Mouse (Mus musculus) MEL (cell line): Measurements from ENCODE around the gene Pla1a. TPM values are rescaled to one million over a fixed set of nuclear protein-coding genes. Genes with fewer than 3 reads are reported as not detected.

ENCODE experiments used
- DNase-seq: peaks from one replicate; pipeline ENCODE4 v3.0.0; 2011; ENCODE audit warnings: low read depth, low spot score
- H3K27ac ChIP-seq: 2 replicates; pipeline ENCODE4 v1.5.1; 2012; ENCODE audit warnings: low read depth, mild to moderate bottlenecking, control low read depth, low read length, moderate library complexity; ENCODE audit not compliant: control insufficient read depth
- H3K27me3 ChIP-seq, 2 experiments: fragments of 150-350 bp in 1 of 2; sonication (generic) in 1 of 2; 2 replicates each; pipeline ENCODE4 v1.6.1; 2012; ENCODE audit warnings: low read length in 2 of 2, mild to moderate bottlenecking in 2 of 2, improper control_type of control experiment in 1 of 2, moderate library complexity in 1 of 2; ENCODE audit not compliant: insufficient read depth in 2 of 2, control insufficient read depth in 1 of 2
- H3K36me3 ChIP-seq, 2 experiments: 2 replicates each; pipeline ENCODE4 v1.6.1; 2012 to 2014; ENCODE audit warnings: low read length in 2 of 2, improper control_type of control experiment in 1 of 2, inconsistent platforms in 1 of 2, mild to moderate bottlenecking in 1 of 2; ENCODE audit not compliant: insufficient read depth in 2 of 2, control insufficient read depth in 1 of 2
- H3K4me1 ChIP-seq, 2 experiments: fragments of 150-350 bp in 1 of 2; sonication (generic) in 1 of 2; 2 replicates each; pipeline ENCODE4 v1.6.1; 2012; ENCODE audit warnings: low read length in 2 of 2, improper control_type of control experiment in 1 of 2, mild to moderate bottlenecking in 1 of 2; ENCODE audit not compliant: insufficient read depth in 2 of 2, control insufficient read depth in 1 of 2
- H3K4me3 ChIP-seq, 2 experiments: fragments of 150-350 bp in 1 of 2; sonication (generic) in 1 of 2; 2 replicates each; pipeline ENCODE4 v1.5.1; 2012; ENCODE audit warnings: low read depth in 2 of 2, low read length in 2 of 2, mild to moderate bottlenecking in 2 of 2, moderate library complexity in 2 of 2, control low read depth in 1 of 2, improper control_type of control experiment in 1 of 2; ENCODE audit not compliant: control insufficient read depth in 1 of 2, insufficient read depth in 1 of 2
- H3K79me2 ChIP-seq: 2 replicates; pipeline ENCODE4 v1.6.1; 2012; ENCODE audit warnings: mild to moderate bottlenecking, low read length, moderate library complexity; ENCODE audit not compliant: control insufficient read depth, poor library complexity, insufficient read depth
- H3K9ac ChIP-seq: 2 replicates; pipeline ENCODE4 v1.6.1; 2012; ENCODE audit warnings: low read depth, mild to moderate bottlenecking, control low read depth, low read length, moderate library complexity; ENCODE audit not compliant: control insufficient read depth, poor library complexity, severe bottlenecking
- H3K9me3 ChIP-seq: fragments of 150-350 bp; sonication (generic); replicated peaks from 2 replicates; pipeline ENCODE4 v1.6.1; 2012; ENCODE audit warnings: mild to moderate bottlenecking, low read length, improper control_type of control experiment, moderate library complexity; ENCODE audit not compliant: insufficient read depth
- CHD2 ChIP-seq: IDR thresholded peaks from 2 replicates; pipeline ENCODE4 v1.6.1; 2011; ENCODE audit warnings: low read length, improper control_type of control experiment
- CTCF ChIP-seq, 3 experiments: IDR thresholded peaks in 2 of 3; conservative IDR thresholded peaks in 1 of 3; 2 replicates each; pipeline ENCODE4 v1.5.1; 2011 to 2012; ENCODE audit warnings: low read length in 3 of 3, low read depth in 2 of 3, mild to moderate bottlenecking in 2 of 3, improper control_type of control experiment in 1 of 3, inconsistent platforms in 1 of 3, mixed read lengths in 1 of 3, moderate library complexity in 1 of 3; ENCODE audit not compliant: control insufficient read depth in 1 of 3, insufficient read depth in 1 of 3, poor library complexity in 1 of 3, severe bottlenecking in 1 of 3
- E2F4 ChIP-seq: IDR thresholded peaks from 2 replicates; pipeline ENCODE4 v1.6.1; 2011; ENCODE audit warnings: low read depth, low read length, improper control_type of control experiment, borderline replicate concordance
- ETS1 ChIP-seq: IDR thresholded peaks from 2 replicates; pipeline ENCODE4 v1.6.1; 2012; ENCODE audit warnings: low read depth, mild to moderate bottlenecking, inconsistent platforms, low read length, improper control_type of control experiment, moderate library complexity
- GABPA ChIP-seq: IDR thresholded peaks from 2 replicates; pipeline ENCODE4 v1.6.1; 2012; ENCODE audit warnings: low read depth, mild to moderate bottlenecking, inconsistent platforms, low read length, improper control_type of control experiment, moderate library complexity
- HCFC1 ChIP-seq: IDR thresholded peaks from 2 replicates; pipeline ENCODE4 v1.6.1; 2012; ENCODE audit warnings: low read depth, mild to moderate bottlenecking, inconsistent platforms, low read length, improper control_type of control experiment, moderate library complexity
- JUND ChIP-seq: IDR thresholded peaks from 2 replicates; pipeline ENCODE4 v1.6.1; 2011; ENCODE audit warnings: low read depth, mild to moderate bottlenecking, improper control_type of control experiment, low read length
- KAT2A ChIP-seq: conservative IDR thresholded peaks from 2 replicates; pipeline ENCODE4 v1.6.1; 2012; ENCODE audit warnings: low read depth, low read length, improper control_type of control experiment, inconsistent platforms
- MAX ChIP-seq: IDR thresholded peaks from 2 replicates; pipeline ENCODE4 v1.6.1; 2011; ENCODE audit warnings: low read length, improper control_type of control experiment
- MAZ ChIP-seq: IDR thresholded peaks from 2 replicates; pipeline ENCODE4 v1.6.1; 2012; ENCODE audit warnings: low read depth, mild to moderate bottlenecking, inconsistent platforms, low read length, improper control_type of control experiment
- MYB ChIP-seq: IDR thresholded peaks from 2 replicates; pipeline ENCODE4 v1.6.1; 2011; ENCODE audit warnings: mild to moderate bottlenecking, low read depth, low read length, improper control_type of control experiment
- NRF1 ChIP-seq: IDR thresholded peaks from 2 replicates; pipeline ENCODE4 v1.6.1; 2014; ENCODE audit warnings: low read depth, mild to moderate bottlenecking, inconsistent platforms, low read length, improper control_type of control experiment, moderate library complexity; ENCODE audit not compliant: poor library complexity, insufficient read depth, severe bottlenecking
- POLR2A ChIP-seq, 2 experiments: IDR thresholded peaks; 2 replicates each; pipeline ENCODE4 v1.6.1; 2011 to 2012; ENCODE audit warnings: low read length in 2 of 2, mild to moderate bottlenecking in 2 of 2, control low read depth in 1 of 2, improper control_type of control experiment in 1 of 2, low read depth in 1 of 2, moderate library complexity in 1 of 2; ENCODE audit not compliant: control insufficient read depth in 1 of 2, insufficient read depth in 1 of 2, poor library complexity in 1 of 2
- POLR2AphosphoS2 ChIP-seq: IDR thresholded peaks from 2 replicates; pipeline ENCODE4 v1.6.1; 2011; ENCODE audit warnings: low read length, improper control_type of control experiment
- SIN3A ChIP-seq: IDR thresholded peaks from 2 replicates; pipeline ENCODE4 v1.6.1; 2012; ENCODE audit warnings: low read length, improper control_type of control experiment, inconsistent platforms
- SMC3 ChIP-seq: IDR thresholded peaks from 2 replicates; pipeline ENCODE4 v1.6.1; 2011; ENCODE audit warnings: low read depth, low read length, improper control_type of control experiment
- TAL1 ChIP-seq: IDR thresholded peaks from 2 replicates; pipeline ENCODE4 v1.6.1; 2012; ENCODE audit warnings: mild to moderate bottlenecking, inconsistent platforms, low read length, moderate library complexity, mixed read lengths
- TCF12 ChIP-seq: IDR thresholded peaks from 2 replicates; pipeline ENCODE4 v1.6.1; 2014; ENCODE audit warnings: low read depth, mild to moderate bottlenecking, inconsistent platforms, low read length, improper control_type of control experiment, moderate library complexity
- ZKSCAN1 ChIP-seq: IDR thresholded peaks from 2 replicates; pipeline ENCODE4 v1.6.1; 2012; ENCODE audit warnings: low read depth, mild to moderate bottlenecking, inconsistent platforms, low read length, improper control_type of control experiment, moderate library complexity
- ZMIZ1 ChIP-seq: IDR thresholded peaks from 2 replicates; pipeline ENCODE4 v1.6.1; 2012; ENCODE audit warnings: low read depth, mild to moderate bottlenecking, inconsistent platforms, low read length, improper control_type of control experiment, moderate library complexity
- polyA plus RNA-seq, 2 experiments: library from polyadenylated mRNA; stranded (reverse) in 1 of 2; unstranded in 1 of 2; fragments of >175 nt in 1 of 2; fragments of >200 nt in 1 of 2; gene quantifications; 2 replicates each; pipeline versions ENCODE4 v1.2.1 to v1.2.4; 2012; ENCODE audit warnings: low replicate concordance in 2 of 2, low read depth in 1 of 2; ENCODE audit not compliant: insufficient read length in 2 of 2, insufficient read depth in 1 of 2, missing spikeins in 1 of 2
- total RNA-seq: library from RNA; depleted of rRNA; stranded (reverse); fragments of 300-350 nt; gene quantifications from 2 replicates; pipeline ENCODE4 v1.2.3, GENCODE M21; 2012

Gene Pla1a
- total and polyA plus RNA-seq, 3 experiments: 0.04 TPM; not detected in 2

DNA sequence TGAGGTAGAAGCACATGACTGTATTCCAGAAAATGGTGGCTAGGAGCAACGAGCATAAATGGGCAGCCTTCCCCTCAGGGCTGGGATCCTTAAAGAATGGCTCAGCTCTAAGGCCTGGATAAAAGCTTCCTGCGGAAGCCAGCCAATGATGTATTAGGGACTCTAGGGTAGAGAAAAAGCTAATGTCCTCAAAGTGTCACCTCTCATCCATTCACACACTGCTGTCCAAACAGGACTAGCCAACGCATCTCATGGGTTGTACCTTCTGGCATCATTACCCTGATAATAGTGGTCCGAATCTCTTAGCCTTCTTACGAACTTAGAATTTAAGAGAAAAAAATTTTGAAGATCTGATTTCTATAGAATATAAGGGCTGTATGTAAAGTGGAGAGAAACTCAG, 30.4 kb upstream of the Pla1a start:
- no peaks in the 10 kb centered on the region for H3K36me3 ChIP-seq
- no peak overlapping the region for H3K27ac ChIP-seq
- H3K9me3 ChIP-seq: no peaks in the 10 kb centered on the region
- peaks cover 0 to 5% of the 10 kb centered on the region in 2 experiments; a peak in 1 of 4 replicates for H3K4me1 ChIP-seq
- no peak for TF ChIP-seq KAT2A
- no peak for TF ChIP-seq TCF12
- no peak for TF ChIP-seq SIN3A
- TF ChIP-seq NRF1: no peak
- TF ChIP-seq E2F4: no peak
- no peak for TF ChIP-seq JUND
- TF ChIP-seq MAZ: no peak
- TF ChIP-seq CTCF (IDR thresholded peaks at IDR 0.05 in 2 of 3, conservative IDR thresholded peaks at IDR 0.05 in 1 of 3; ENCODE audit: control insufficient read depth in 1 of 3, insufficient read depth in 1 of 3, low read depth in 2 of 3, low read length in 3 of 3, poor library complexity in 1 of 3, severe bottlenecking in 1 of 3): no peak
- TF ChIP-seq MAX: no peak
- no peak for TF ChIP-seq POLR2AphosphoS2
- no peak overlapping the region for H3K4me3 ChIP-seq
- H3K27me3 ChIP-seq: no peaks in the 10 kb centered on the region
- DNase-seq: no peak
- H3K9ac ChIP-seq: no peak overlapping the region
- no peaks in the 10 kb centered on the region for H3K79me2 ChIP-seq

DNA sequence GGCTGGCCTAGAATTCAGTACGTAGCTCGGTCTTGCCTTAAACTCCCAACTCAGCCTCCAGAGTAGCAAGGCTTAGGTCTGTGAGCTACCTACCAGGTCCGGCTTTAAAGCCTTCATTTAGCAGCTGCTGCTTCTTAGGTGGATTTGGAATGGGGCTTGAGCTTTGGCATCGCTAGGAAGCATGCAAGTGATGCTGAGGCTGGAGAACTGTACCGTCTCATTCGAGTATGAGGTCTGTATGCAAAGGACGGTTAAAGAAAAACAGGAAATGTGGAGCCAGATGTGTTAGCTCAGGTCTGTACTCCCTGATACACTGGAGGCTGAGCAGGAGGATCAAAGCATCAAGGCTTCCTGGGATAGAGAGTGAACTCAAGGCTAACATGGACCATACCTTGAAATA, 29.2 kb upstream of the Pla1a start:
- no peak for DNase-seq
- H3K9ac ChIP-seq: no peak overlapping the region
- H3K4me3 ChIP-seq: no peak overlapping the region
- no peak for TF ChIP-seq TAL1
- no peak for TF ChIP-seq SMC3
- no peak for TF ChIP-seq NRF1
- no peak for TF ChIP-seq HCFC1
- no peak for TF ChIP-seq POLR2A (IDR thresholded peaks at IDR 0.05; ENCODE audit: control insufficient read depth in 1 of 2, insufficient read depth in 1 of 2, low read depth in 1 of 2, low read length in 2 of 2, poor library complexity in 1 of 2)
- TF ChIP-seq ZKSCAN1: no peak
- TF ChIP-seq ZMIZ1: no peak
- no peak for TF ChIP-seq SIN3A
- TF ChIP-seq ETS1: no peak
- TF ChIP-seq CHD2: no peak
- no peak for TF ChIP-seq GABPA
- TF ChIP-seq CTCF (IDR thresholded peaks at IDR 0.05 in 2 of 3, conservative IDR thresholded peaks at IDR 0.05 in 1 of 3; ENCODE audit: control insufficient read depth in 1 of 3, insufficient read depth in 1 of 3, low read depth in 2 of 3, low read length in 3 of 3, poor library complexity in 1 of 3, severe bottlenecking in 1 of 3): no peak
- TF ChIP-seq MYB: no peak
- H3K4me1 ChIP-seq: peaks cover 0 to 7% of the 10 kb centered on the region in 2 experiments; a peak in 2 of 4 replicates
- H3K79me2 ChIP-seq: no peaks in the 10 kb centered on the region
- no peaks in the 10 kb centered on the region for H3K27me3 ChIP-seq
- H3K27ac ChIP-seq: no peak overlapping the region
- peaks cover 0 to 4% of the 10 kb centered on the region in 2 experiments; a peak in 1 of 4 replicates for H3K36me3 ChIP-seq
- H3K9me3 ChIP-seq: no peaks in the 10 kb centered on the region
